Mouse (Mus musculus): ENCODE data around the gene Tshz2.
"Not testable (repeated sequence)": the region's sequence is repeated elsewhere in the genome, so short reads cannot be mapped to it uniquely, and the experiment has no call there.

DNA sequence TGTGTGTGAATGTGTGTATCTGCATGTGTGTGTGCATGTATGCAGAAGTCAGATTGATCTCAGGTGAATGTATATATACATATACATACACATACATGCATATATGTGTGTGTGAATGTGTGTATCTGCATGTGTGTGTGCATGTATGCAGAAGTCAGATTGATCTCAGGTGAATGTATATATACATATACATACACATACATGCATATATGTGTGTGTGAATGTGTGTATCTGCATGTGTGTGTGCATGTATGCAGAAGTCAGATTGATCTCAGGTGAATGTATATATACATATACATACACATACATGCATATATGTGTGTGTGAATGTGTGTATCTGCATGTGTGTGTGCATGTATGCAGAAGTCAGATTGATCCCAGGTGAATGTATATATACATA, 45.2 kb upstream of the Tshz2 start, which contains the start of gene Gm11011:
- not testable (repeated sequence) for TF ChIP-seq CTCF (IDR thresholded peaks at IDR 0.05; ENCODE audit: control insufficient read depth, insufficient read depth, insufficient read length); USF1 (IDR thresholded peaks at IDR 0.05; ENCODE audit: low read depth); FOSL1 (IDR thresholded peaks at IDR 0.05; ENCODE audit: insufficient read depth, low read length, poor library complexity, severe bottlenecking)
